Mouse (Mus musculus) thymus, adult 18-20 months (tissue): ENCODE measurements at regions not wholly inside any gene's neighbourhood (a gene's known extent, or its start where the extent isn't known, plus 50 kb on each side); places are given as distances from the start of the nearest gene placed in this dataset.

Experiments
- DNase-seq, 2 experiments: peaks; one replicate each; pipeline ENCODE4 v3.0.0; 2022; ENCODE audit warnings: mixed read lengths in 2 of 2

DNA sequence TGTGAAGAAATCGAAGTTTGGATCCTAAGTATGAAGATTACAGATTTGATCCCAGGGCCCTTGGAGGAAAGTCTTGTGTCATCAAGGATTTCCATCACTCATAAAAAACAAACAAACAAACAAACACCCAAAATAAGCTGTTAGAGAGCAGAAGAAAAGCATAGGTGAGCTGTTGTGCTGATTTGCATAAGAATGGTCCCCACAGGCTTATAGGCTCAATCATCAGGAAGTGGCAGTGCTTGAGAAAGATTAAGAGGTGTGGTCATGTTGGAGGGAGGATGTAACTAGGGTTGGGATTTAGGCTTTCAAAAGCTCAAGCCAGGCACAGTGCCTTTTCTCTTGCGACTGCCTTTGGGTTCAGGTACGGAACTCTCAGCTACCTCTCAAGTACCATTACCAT, 205.1 kb downstream of the Gm10260 start:
- no peak for DNase-seq

DNA sequence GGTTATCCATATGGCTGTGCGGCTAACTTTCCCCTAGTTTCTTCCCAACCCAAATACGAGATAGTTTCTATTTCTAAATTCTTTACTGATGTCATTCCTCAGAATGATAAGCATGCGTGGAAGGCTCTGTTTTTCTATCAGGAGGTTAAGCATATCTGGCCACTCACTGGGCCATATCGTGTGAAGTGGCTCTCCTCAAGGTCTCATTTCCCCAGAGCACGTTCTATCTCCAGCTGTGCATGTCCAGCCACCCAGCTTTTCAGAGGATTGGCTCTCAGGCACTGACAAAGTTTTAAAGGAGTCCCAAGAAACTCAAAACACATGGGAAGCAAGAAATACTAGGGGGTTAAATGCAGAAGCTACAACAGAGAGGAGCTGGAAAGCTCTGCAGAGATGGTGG, 205.8 kb downstream of the Gm10260 start:
- DNase-seq, result no peak

DNA sequence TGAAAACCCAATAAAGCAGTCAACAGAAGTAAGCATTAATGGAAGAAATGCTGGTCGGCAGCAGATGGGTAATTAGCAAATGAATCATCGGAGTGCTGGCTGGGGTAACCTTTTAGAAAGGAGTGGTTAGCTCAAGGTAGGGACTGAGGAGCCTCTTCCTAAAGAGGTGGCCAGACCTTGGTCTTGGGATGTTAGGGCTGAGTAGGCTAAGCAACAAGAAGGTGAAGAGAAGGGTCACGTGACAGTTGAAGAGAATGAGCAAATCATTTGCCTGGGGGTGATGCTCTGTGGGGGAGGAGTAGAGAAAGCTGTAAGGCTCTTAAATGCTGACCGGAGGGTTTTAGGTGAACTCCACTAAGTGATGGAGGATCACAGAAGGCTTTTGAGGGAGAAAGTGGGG, 208.2 kb downstream of the Gm10260 start:
- DNase-seq, result no peak

DNA sequence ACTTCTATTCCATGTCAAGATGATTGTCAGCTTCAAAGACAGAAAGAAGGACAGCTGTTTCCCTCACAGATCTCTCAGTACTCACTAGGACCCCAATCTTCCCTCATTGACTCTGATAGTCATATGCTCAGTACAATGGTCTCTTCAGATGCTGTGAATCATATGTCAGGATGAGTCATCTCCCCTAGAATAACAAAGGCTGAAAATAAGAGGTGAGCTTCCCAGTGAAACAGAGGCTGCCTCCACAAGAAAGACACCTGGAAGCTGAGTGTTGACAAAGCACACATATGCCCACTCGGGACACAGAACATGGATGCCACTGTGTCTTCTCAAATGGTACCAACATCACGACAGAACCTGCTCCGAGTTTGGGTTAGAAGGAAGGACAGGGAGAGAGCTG, 209.6 kb downstream of the Gm10260 start:
- DNase-seq, result no peak

DNA sequence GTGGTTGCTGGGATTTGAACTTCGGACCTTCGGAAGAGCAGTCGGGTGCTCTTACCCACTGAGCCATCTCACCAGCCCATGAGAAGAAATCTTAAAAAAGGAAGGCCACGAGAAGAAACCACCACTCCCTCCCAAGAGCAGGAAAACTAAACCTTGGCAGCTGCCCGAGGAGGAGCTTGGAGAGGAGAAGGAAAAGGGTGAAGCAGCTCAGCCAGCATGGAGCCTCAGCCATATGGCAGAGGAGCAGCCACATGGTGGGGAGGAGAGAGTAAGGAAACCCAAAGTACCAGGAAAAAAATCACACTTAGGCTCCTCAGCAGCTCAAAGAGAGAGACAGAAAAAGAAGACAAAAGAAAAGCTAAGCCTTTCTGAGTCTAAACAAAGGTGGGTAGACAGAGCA, 210.3 kb downstream of the Gm10260 start:
- no peak for DNase-seq

DNA sequence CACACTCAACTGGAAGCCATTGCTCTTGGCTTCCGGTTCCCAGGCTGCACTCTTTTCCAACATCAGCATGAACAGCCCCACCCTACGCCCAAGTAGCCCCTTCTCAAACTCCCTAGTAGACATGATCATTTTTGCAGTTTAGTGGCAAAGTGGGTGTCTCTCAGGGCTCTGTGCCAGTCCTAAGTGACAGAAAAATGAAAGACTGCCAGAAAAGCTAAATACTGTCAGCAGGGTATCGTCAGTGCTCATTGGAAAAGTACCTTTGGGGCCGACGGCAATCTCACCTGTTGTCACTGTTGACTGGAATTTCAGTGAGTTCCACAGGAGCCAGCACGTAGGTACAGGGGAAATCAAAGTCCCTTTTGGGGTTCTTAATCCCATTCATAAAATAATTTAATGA, 211.0 kb downstream of the Gm10260 start:
- no peak for DNase-seq

DNA sequence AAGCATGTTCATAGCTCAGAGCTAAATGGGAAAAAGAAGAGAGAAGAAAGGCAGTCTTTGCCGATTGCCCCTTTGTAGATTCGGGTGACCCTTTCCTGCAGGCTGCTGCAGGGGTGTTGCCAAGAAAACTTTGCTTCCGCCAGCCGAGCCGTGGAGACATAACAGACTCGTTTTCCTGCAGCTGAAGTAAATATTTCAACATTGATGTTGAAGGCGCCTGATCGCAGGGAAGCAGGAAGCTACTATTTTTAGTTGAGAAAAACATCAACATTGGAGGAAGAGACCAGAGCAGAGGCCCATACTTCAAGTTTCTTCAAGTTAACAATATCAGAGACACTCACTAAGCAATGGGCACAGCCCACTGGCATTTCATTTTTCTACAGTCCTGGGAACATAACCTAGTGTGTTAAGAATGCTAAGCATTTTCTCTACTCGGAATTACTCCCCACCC, 211.9 kb downstream of the Gm10260 start:
- DNase-seq, result peak; percentile 19 to 27

DNA sequence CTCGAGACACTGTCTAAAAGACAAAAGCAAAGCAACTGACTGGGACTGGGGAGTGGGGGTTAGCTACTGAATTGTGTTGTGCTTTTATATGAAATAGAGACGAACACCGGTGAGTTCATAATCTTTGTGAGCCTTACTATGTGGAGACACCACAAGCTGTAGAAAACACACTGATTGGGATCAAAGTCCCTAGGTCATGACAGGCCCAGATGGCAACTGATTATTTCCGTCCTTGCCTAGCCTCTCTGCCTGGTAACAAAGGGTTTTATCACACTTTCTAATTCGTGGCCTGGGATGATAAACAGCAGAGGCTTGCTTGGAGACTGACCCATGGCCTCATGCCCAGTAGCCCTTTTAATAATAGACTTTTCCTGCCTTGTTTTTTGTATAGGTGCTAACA, 213.5 kb downstream of the Gm10260 start:
- DNase-seq, result no peak

DNA sequence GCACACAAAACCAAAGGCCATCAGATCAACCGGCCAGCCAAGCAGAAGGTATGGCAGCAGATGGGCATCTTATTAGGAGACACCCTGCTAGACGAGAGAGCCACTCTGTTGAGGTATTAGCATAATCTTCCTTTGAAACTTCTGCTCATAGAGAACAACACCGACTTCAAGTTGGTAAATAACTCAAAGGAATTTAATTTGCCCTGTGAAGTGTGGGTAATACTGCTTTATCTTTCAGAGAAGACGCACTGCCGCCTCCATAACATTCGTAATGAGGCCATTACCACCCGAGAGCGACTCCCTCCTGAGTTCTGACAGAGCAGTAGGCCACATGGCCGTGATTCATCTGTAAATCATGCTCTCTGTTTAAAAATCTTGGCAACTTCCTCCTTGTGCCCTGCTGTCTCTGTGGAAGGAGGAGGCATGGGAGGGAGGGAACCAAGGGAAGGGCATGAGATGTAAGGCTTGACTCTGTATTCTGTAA, 214.4 kb downstream of the Gm10260 start:
- no peak for DNase-seq

DNA sequence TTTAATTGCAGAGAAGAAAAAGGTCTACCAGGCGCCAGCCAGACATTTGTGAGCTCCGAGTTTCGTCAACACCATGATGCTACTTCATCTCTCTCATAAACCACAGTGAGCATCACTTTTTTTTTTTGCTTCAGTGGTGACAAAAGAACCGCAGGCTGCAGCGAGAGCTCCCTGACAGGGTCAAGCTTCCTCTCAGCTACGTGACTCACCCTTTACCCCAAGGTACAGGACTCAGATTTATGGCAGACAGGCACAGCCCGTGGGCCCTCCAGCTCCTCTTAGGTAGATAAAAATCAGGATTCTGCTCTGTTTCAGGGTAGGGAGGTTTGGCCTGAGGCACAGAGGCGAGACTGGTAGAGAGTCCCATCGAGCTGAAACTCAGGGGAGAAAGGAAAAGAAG, 220.7 kb downstream of the Gm10260 start:
- no peak for DNase-seq

DNA sequence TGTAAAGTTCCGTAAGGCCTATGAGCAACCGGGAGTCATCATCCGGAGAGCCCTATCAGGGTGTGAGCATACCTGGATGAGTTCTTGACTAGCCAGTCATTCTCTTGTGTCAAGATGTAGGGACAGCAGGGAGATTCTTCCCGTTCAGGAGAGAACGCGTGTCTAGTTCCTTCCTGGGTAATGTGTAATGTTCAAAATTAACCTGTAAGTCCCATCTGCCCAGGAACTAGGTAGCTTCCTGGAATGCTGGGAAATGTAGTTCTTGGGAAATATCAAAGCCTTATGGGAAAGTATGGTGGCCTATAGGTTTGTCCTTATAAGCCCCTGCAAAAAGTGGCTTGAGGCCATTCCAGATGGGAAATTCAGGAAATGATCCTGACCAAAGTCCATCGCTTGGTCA, 222.0 kb downstream of the Gm10260 start:
- DNase-seq, result no peak

DNA sequence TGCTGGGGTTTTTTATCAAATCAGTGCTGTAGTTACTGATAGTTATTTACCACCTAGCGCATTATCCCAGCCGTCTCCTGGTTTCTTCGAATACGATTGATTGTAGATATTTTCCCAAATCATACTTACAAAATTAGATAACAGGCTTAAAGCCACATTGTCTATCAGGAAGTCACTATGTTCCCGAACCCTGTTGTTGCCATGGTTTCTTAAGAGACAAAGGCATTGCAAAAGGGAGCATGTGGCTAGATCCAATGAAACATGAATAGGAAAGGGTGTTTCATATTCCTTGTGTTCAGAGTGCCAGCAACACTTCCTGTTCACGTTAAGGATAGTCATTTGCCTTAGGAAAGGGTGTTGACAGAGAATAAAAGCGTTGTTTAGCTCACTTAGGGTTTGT, 222.7 kb downstream of the Gm10260 start:
- no peak for DNase-seq

DNA sequence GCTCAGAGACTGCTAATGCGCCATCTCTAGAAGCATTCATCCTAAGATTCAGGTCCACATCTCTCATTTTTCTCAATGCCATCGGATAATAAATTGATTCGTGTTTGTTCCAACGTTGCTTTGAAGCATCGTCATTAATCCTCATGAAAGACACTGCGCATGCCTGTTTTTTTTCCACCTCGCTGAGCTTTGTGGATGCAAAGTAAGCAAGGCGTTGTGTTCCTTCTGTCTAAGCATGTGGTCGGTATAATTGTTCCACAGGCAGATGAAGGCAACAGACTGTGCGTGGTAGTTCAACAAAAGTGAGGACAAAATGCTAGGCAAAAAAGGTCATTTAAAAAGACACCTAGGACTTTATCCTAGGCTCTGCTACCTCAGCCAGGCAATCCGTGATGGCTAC, 223.2 kb downstream of the Gm10260 start:
- no peak for DNase-seq

DNA sequence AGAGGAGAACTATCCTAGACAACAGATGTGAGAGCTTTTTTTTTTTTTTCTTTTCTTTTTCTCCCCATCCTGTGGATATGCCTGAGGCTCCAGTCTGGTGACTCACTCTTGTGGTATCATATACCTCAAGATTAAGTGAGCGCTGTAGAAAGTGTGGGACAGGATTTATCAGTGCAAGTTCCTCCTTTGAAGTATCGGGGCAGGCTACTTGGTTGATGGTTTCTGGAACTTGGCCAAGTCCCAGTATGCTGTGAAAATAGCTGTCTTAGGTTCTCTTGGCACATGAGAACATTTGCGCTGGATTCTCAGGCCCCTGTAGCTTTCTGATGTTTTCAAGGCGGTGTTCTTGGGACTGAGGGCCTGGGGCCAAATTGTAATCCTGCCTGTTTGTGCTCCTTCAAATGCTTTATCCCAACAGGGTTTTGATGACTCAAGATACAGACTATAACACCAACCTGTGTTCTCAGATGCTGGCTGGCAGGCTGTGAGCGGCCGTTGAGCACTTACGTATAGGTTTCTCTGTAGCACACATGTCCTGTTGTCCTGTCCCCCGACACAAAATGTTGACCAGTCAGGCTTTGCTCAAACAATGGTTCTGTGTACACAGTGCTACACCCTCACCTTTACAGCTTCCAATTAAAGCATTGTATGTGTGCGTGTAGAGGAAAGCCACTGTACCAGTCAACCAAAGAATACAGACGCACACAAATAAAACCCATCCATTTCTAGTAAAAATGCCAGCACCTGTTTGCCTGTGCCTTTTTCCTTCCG, 226.4 kb downstream of the Gm10260 start:
- DNase-seq, result no peak

DNA sequence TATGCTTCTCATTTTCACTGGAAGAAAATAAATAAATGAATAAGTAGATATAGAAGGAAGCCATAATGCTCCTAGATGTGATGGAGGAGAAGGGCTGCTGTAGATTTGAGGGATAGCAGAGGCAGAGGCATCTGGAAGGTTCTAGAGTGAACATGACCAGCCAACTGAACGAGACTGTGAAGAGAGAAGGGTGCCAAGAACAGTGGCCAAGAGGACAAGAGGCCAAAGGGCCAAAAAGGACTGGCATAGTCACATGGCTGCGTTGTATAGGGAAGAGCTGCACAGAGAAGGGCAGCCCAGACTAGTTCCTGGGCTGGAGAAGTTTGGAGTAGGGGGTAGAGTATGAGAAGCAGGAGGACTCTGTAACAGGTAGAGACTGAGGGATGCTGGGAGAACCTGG, 229.3 kb downstream of the Gm10260 start:
- no peak for DNase-seq

DNA sequence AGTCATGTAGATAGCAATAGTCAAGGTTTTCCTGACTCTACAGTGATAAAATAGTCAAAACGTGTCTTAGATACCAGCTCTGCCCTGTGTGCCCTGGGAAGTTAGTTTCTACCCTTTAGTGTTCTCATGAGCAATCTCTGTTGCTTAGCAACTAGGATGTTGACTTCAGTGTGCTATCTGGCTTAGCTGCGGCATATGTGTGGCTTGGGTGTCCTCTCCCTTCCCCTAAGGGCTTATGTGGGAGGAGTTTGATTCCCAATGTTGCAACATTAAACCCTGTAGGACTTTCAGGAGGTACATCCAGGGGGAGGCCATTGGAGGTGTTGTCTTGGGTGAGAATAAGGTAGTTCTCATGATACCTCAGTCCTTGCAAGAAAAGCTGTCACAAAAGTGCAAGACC, 229.9 kb downstream of the Gm10260 start:
- DNase-seq, result no peak

DNA sequence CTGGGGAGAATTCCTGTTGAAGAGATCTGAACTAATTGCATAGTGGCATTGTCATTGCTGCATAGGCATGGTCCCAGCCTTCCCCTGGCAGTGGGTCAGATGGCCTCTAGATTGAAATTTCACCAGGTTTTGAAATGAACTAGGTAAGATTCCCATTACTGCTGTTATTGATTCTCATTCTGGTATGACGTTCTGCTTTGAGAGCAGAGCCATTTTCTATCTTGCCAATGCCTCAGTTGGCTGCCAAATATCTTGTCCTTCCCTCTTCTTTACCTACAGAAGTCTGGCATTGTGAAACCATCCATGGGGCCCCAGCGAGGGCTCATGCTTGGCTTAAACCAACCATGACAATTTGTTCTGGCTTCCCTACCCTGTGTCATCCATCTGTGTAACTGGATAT, 232.5 kb downstream of the Gm10260 start:
- no peak for DNase-seq

DNA sequence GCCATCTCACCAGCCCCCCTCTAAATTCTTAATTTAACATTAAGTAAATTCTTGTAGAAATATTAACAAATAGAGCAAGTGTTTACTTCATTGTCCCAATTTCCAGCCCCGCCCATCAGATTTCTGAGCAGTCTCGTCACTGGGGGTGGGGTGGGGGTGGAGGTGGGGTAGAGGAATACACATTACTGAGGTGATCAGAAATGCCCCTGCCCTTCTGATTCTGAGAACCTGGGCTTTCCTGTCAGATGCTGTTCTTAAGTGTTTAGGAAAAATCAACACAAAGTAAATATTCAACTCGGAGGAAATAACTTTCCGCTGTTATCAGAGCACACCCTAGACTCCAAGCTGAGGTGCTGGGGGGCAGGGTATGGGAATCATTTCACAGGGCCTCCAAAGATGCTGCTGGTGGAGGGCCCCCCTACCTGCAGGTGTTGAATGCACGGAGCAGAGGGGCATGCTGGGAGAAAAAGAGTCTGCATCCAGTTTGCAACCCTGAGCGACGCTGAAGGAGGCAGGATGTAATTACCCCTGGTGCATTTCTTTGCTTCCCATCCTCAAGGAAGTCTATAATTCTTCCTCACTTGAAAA, 235.5 kb downstream of the Gm10260 start:
- no peak for DNase-seq

DNA sequence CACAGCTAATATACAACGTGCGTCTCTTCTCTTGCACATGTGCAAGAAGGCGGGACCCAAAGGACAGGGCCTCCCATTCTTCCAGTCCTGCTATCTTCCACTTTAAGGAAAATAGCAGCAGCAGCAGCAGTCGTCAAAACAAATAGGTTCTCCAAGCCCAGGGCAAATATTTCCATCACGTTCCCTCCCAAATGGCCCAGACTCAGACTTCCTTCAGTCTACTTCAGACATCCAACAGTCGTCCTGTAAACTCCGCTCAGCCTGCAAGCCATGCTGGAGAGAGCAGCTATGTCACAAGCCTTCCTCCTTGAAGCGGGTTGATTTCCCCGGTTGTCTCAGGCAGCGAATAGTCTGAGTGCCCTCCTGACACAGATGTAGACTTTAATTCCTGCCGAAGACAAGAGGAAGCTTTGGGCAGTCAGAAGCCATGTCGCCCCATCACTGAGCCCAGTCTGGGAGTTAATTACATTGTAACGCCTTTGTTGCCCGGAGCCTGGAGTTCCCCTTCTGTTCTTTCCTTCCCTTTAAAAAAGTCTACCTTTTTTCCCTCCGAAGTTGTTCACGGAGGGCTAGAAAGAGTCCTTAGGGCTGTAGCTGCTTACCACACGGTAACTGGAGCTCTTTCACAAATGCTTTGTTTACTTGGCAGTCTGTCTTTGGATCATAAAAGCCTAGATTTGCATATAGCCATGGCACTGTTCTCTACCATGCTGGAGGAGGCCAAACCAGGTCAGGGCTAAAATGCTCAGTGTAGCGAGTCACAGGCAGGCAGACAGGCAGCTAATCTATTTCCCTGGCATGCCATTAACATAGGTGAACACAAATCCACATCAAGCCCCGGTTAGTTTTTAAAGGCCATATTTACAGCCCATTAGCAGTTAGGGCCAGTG, 236.7 kb downstream of the Gm10260 start:
- DNase-seq, result no peak

DNA sequence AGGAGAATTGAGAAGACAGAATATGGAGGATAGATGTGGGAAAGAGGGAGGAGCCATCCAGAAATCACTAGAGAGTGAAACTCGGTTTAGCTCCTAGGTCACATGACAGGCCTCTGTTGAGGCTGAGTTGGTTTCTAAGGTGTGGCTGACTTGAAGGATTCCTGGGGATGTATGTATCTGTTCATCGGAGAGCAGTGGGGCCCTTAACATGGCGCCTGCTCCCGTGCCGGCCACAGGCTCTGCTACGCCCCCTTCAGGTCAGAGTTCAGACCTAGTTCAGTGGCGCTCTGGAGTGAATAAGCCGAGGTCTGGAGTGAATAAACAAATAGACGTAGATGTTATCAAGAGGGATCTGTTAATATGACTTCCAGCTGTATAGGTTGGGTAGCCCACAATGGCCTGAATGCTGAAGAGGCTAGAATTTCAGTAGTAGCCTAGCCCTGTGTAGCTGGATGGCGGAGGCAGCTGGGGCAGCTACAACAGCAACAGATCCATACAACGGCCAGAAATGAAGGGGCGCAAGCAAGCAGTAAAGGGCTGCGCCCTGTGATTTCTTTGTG, 239.4 kb downstream of the Gm10260 start:
- DNase-seq, result no peak

DNA sequence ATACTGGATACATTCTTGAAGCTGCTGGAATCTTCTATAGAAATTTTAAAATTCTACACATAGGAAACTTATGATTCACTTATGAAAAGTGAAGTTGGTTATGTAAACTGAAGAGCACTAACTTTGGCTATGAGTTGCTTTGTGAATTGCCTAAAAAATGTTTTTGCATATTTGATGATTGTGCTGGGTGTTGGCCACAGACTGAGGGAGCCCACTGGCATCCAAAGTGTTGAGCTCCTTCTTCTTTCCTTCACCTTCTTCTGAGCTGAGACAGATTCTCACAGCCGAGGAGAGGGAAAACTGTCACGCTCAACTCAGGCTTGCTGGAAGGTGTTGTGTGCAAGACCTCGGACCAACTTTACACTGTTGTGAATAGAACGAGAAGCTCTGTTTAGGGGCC, 243.7 kb downstream of the Gm10260 start:
- DNase-seq, result no peak

DNA sequence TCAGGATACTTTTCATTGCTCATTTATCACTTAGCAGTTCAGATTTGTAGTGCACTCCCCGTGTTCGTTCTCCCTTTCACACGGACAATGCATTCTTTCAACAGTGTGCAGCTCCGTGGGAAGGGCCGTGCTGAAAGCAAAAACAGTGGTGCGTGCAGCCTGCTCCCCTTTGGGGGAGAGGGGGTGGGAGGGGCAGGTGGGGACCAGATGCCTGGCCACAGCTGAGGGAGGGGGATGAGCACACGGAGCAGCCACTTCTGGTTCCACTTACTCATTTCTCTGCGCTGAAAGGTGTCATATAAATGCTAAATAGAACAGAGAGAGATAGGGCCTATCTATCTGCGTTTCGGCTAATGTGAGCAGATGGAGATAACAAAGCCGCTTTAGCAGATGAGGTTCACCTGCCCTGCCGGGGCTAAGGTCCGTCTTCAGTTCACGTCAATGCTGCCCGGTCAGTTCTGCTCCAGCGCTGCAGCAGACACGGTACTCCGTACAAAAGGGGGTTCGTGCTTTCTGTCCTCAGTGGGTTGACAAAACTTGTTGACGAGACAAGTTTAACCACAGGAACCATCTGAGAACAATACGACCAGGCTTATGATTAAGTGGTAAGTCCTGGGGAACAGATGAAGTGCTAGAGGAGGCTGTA, 245.9 kb downstream of the Gm10260 start:
- DNase-seq, result no peak

DNA sequence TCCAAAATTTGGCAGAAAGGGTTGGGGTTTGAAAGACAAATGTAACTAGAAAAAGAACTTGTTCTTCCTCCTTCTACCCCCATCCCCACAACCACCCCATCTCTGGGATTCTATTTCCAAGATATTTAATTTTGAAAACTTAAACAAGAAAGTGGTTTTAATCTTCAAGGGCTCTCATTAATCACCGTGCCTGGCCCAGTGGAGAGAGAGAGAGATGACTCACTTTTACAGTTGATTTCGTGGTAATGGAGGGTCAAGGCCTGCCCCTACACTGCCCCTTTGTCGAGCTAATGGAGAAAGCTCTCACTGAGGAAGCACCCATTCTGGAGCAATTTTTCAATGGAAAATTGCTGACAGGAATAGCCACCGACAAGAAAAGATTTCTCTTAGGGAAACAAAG, 247.9 kb downstream of the Gm10260 start:
- DNase-seq, result no peak
